Mouse (Mus musculus): ENCODE measurements around the gene Gspt2.
"Not testable (repeated sequence)": the region's sequence is repeated elsewhere in the genome, so short reads cannot be mapped to it uniquely, and the experiment has no call there.

Gene Gspt2

GRCm38 (mm10) chrX:94635961-94636563 is at the start of gene Gspt2:
Gene Gspt2, plus strand, starts transcription at chrX:94636069.
- DNase-seq (ENCODE audit: low read depth, low spot score) = peak; percentile 86

DNA sequence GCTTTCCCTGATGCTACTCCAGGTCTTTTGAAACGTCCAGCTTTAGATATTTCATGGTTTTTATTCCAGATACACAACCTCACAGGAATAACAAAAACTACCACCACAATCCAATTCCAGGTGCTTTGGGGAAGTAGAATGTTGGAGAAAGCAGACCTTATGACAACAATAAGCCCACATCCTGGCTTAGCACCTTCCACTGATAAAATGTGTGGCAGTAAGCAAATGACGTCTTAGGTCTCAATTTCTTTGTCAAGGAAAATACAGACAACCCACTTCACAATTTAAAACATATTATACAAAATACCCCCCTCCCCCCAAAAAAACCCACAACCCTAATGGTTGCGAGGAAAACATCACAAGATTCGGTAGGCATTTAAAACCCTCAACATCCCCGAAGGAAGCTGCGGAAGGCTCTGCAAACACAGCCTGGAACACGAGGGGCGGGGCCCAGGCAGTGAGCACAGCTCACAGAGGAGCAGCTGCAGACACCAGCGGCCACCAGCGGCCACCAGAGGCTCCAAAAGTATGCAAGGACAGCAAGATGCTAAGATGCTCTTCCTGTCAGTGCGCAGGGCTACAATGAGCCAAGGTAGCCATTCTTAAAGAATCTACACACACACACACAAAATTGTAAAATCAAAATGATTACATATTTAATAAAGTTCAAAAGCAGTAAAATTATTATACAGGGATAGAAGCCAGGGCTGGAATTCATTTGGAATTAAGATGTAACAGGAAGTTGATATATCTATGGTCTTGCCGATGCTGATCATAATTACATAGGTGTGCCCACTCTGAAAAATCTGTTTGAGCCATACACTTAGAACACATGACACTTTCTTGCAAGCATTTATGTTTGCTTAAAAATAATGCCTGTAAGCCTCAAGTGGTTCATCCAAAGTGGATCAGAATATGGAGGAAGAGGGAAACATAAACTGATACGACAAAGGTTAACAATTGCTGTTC is 10.8 kb upstream of the Gspt2 start:
- peak; percentile 56 for DNase-seq (ENCODE audit: low read depth, low spot score)

- no peak for DNase-seq (ENCODE audit: low read depth, low spot score)
These were observed 1.0 kb downstream of the Gspt2 start for GRCm38 (mm10) chrX:94636911-94637310.

DNA sequence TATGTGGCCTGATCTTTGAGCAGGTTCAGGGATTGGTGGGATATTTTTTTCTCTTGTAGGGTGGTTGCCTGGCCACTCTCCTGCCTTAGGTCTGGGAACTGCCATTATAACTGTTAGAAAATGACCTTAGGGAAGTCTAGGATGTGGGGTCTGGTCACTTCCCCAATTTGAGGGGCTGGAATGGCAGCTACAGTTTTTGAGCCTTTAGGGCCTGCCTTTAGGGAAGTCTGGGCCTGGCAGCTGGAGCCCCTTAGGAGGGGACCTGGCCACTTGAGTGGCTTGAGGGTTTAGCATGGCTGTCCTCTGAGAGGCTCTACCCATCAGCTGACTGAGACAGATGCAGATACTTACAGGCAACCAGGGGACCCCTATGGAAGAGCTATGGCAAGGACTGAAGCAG is 12.7 kb downstream of the Gspt2 start:
- DNase-seq (ENCODE audit: low read depth, low spot score) = no peak

GRCm38 (mm10) chrX:94657734-94658133 is 21.9 kb downstream of the Gspt2 start:
- no peak for DNase-seq (ENCODE audit: low read depth, low spot score)

DNA sequence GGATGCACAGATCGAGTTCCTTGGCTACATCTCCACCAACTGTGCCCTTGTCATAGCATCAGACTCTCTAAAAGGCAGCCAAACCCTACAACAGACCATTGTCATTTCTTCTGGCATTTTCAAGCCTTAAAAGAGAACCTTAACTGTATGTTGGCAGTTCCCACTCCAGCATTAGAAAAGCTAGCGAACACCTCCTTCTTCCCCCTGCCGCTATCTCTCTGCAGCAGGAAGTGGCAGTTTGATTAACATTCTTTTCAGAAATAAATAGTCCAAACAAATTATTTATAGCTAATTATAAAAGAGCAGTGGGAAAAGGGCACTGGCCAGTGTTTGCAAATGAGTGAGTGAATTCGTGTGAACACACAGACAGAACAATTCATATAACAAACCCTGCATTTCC is 34.9 kb downstream of the Gspt2 start:
- no peak for DNase-seq (ENCODE audit: low read depth, low spot score)

DNA sequence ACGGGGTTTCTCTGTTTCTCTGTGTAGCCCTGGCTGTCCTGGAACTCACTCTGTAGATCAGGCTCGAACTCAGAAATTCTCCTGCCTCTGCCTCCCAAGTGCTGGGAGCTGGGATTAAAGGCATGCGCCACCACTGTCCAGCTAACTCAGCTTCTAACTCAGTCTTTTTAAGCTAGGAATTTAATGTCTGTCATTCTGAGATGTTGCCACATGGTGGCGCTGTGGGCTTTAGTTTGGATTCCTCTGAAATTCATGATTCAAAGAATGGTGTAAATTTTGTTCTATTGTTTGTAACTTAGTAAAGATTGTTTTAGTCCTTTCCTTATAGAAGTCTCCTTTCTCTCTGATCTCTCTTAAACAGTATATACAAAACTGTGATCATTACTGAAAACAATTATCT is 39.1 kb downstream of the Gspt2 start:
- DNase-seq (ENCODE audit: low read depth, low spot score) = peak; percentile 56

DNA sequence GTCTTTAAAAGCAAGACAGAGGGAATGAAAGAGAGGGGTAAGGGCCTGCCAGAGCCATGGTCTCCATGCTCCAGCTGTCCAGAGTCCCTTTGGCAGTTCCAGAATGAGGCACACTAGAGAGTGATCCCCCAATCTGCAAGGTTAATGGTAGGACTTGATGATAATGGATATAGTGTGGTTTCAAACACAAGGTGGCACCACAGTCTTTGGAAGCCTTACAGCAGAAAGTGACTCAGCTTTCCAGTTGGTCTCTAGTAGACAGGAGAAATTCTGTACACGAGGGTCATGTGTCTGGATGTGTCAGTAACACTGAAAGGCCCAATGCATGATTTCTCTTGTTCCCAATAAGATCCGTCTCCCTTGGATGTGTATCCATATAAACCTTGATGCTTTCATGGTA is 45.7 kb downstream of the Gspt2 start:
- DNase-seq (ENCODE audit: low read depth, low spot score) = not testable (repeated sequence)

GRCm38 (mm10) chrX:94689593-94689992 is 53.7 kb downstream of the Gspt2 start:
- DNase-seq (ENCODE audit: low read depth, low spot score) = not testable (repeated sequence)

All from ZHBTc4 (cell line).